In the genomic region with DNA sequence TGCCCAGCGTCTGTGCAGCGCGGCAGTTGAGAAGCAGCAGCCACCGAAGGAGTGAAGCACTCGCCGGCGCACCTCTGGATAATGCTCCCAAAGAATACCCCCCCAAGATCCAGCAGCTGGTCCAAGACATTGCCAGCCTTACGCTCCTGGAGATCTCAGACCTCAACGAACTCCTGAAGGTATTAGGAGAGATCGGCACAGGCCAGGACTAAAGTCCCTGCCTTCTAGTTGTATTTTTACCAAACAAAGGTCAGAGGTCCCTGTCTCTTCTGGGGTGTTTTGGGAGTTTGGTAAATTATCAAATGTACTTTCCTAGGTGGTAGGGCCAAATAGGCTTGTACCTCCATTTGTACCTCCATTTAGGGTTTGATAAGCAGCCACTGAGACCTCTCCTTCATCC, we compare ENCODE assay signal across 8 mouse cellular contexts. TPM values are rescaled to one million over a fixed set of nuclear protein-coding genes. Genes with fewer than 3 reads are reported as not detected.
A peak's percentile ranks its signal among the peaks of the same experiment; 100 is the strongest.
DNase-seq lines count a peak whose midpoint lies in the region; ATAC-seq and TF ChIP-seq lines count a peak whose summit lies in the region.

No protein-coding gene starts in this region.

- H3K4me1 ChIP-seq in cerebellum, adult 2 months (ENCODE audit: control insufficient read depth, insufficient read depth, low read length) = peaks cover 3% of the 10 kb centered on the region; the same call in 1 of the 2 replicates
- peaks cover 2% of the 10 kb centered on the region for H3K4me1 ChIP-seq in ES-Bruce4 (ENCODE audit: control insufficient read depth, insufficient read depth, low read length)
- H3K4me1 ChIP-seq in hindbrain, embryonic 15.5 days (replicated peaks) = peaks cover 23% of the 10 kb centered on the region
- peaks cover 8 to 15% of the 10 kb centered on the region in 2 experiments for H3K4me1 ChIP-seq in liver, embryonic 14.5 days (replicated peaks; ENCODE audit: control insufficient read depth in 2 of 2, insufficient read depth in 2 of 2, low read length in 1 of 2)

- H3K9me3 ChIP-seq in ES-Bruce4 (replicated peaks; ENCODE audit: control insufficient read depth, insufficient read depth, low read length, poor library complexity, severe bottlenecking) = no peaks in the 10 kb centered on the region
- no peaks in the 10 kb centered on the region for H3K9me3 ChIP-seq in hindbrain, embryonic 15.5 days
- no peaks in the 10 kb centered on the region for H3K9me3 ChIP-seq in liver, embryonic 14.5 days (ENCODE audit: control insufficient read depth, low read length)

- TF ChIP-seq EP300 in ES-Bruce4 (IDR thresholded peaks at IDR 0.05; ENCODE audit: insufficient read depth, low read depth, low read length) = no peak
- no peak for TF ChIP-seq EP300 in liver, embryonic 14.5 days (IDR thresholded peaks at IDR 0.05; ENCODE audit: low read depth)

- peak overlapping the region; percentile 78 for H3K4me3 ChIP-seq in cerebellum, adult 2 months (replicated peaks; ENCODE audit: insufficient read depth, low read depth, low read length)
- peak overlapping the region; percentile 97 for H3K4me3 ChIP-seq in ES-Bruce4 (ENCODE audit: low read depth, low read length)
- peak overlapping the region; percentile 66 for H3K4me3 ChIP-seq in hindbrain, embryonic 15.5 days
- H3K4me3 ChIP-seq in liver, embryonic 14.5 days (ENCODE audit: insufficient read depth in 1 of 2, low read depth in 2 of 2, low read length in 2 of 2) = peak overlapping the region; percentile 70 to 92

- no peak for TF ChIP-seq POLR2A in cerebellum, adult 2 months (IDR thresholded peaks at IDR 0.05; ENCODE audit: borderline replicate concordance, insufficient read depth, low read length)
- TF ChIP-seq POLR2A in ES-Bruce4 (IDR thresholded peaks at IDR 0.05; ENCODE audit: insufficient read depth, low read length) = no peak

- H3K27me3 ChIP-seq in cerebellum, adult 2 months (ENCODE audit: control insufficient read depth, insufficient read depth, low read length) = no peaks in the 10 kb centered on the region
- H3K27me3 ChIP-seq in ES-Bruce4 (ENCODE audit: control insufficient read depth, insufficient read depth, low read length, poor library complexity, severe bottlenecking) = no peaks in the 10 kb centered on the region
- no peaks in the 10 kb centered on the region for H3K27me3 ChIP-seq in hindbrain, embryonic 15.5 days
- H3K27me3 ChIP-seq in liver, embryonic 14.5 days (ENCODE audit: control insufficient read depth, insufficient read depth, low read length) = no peaks in the 10 kb centered on the region

- DNase-seq in cerebellum, adult 2 months = no peak
- DNase-seq in cerebellum, adult 9-10 months = no peak
- DNase-seq in liver, embryonic 14.5 days (ENCODE audit: low read depth in 3 of 3, low spot score in 3 of 3) = no peak
- no peak for DNase-seq in cerebellum, adult 8-10 months
- DNase-seq in adrenal gland, postnatal 10 days = no peak
- no peak for DNase-seq in layer of hippocampus, adult 11-12 months (ENCODE audit: low spot score)

- no peak for TF ChIP-seq CTCF in cerebellum, adult 2 months (IDR thresholded peaks at IDR 0.05; ENCODE audit: borderline replicate concordance, insufficient read depth, low read depth, low read length)
- TF ChIP-seq CTCF in ES-Bruce4 (IDR thresholded peaks at IDR 0.05; ENCODE audit: low read depth, low read length) = no peak
- TF ChIP-seq CTCF in liver, embryonic 14.5 days (IDR thresholded peaks at IDR 0.05; ENCODE audit: low read depth) = no peak

- peak overlapping the region; percentile 87 for H3K9ac ChIP-seq in ES-Bruce4 (ENCODE audit: low read depth, poor library complexity, severe bottlenecking)
- peak overlapping the region; percentile 76 for H3K9ac ChIP-seq in hindbrain, embryonic 15.5 days
- H3K9ac ChIP-seq in liver, embryonic 14.5 days (replicated peaks) = peak overlapping the region; percentile 92

- H3K27ac ChIP-seq in cerebellum, adult 2 months (ENCODE audit: insufficient read depth, low read length) = peak overlapping the region; percentile 17; the same call in 1 of the 2 replicates
- 0 out of 2 replicates have a peak overlapping the region, but pooled peaks have one; percentile 5 for H3K27ac ChIP-seq in ES-Bruce4 (ENCODE audit: insufficient read depth, low read length)
- H3K27ac ChIP-seq in hindbrain, embryonic 15.5 days (replicated peaks) = peak overlapping the region; percentile 87
- H3K27ac ChIP-seq in liver, embryonic 14.5 days = peak overlapping the region; percentile 37

- WGBS in cerebellum, adult 2 months = 4% methylated on average over 10 of the region's 10 CpGs
- 11% methylated on average over 10 of the region's 10 CpGs for WGBS in hindbrain, embryonic 15.5 days
- 6% methylated on average over 10 of the region's 10 CpGs for WGBS in liver, embryonic 14.5 days (ENCODE audit: insufficient replicate concordance)

- ATAC-seq in hindbrain, embryonic 15.5 days (ENCODE audit: low FRiP score, low read depth) = no peak
- no peak for ATAC-seq in liver, embryonic 14.5 days (ENCODE audit: insufficient read depth)

- peaks cover 32% of the 10 kb centered on the region for H3K36me3 ChIP-seq in ES-Bruce4 (ENCODE audit: control insufficient read depth, insufficient read depth, low read length, poor library complexity, severe bottlenecking)
- peaks cover 43% of the 10 kb centered on the region for H3K36me3 ChIP-seq in hindbrain, embryonic 15.5 days
- peaks cover 42% of the 10 kb centered on the region for H3K36me3 ChIP-seq in liver, embryonic 14.5 days (replicated peaks; ENCODE audit: control insufficient read depth, insufficient read depth, low read depth)

- peak overlapping the region; percentile 87 for H3K4me2 ChIP-seq in hindbrain, embryonic 15.5 days
- H3K4me2 ChIP-seq in liver, embryonic 14.5 days (ENCODE audit: low read depth) = peak overlapping the region; percentile 70

RNA-seq across cellular contexts. Expression of a gene that starts 0.8 kb away (rescaled TPM):
- 108 and 119 TPM in 2 replicates for polyA plus RNA-seq in cerebellum, adult 2 months (2012; rRNA removed)
- polyA plus RNA-seq in ES-Bruce4 (2011; ENCODE audit: insufficient read depth, insufficient read length, low read depth, missing spikeins) = 83.6 and 90.5 TPM in 2 replicates
- 122 and 125 TPM in 2 replicates for polyA plus RNA-seq in hindbrain, embryonic 15.5 days (2015; fragmentation: Nextera tagmentation; extraction: Ambion mirVana)
- 64.2 and 78.4 TPM in 2 replicates for polyA plus RNA-seq in liver, embryonic 14.5 days (2012; rRNA removed)
- 127 and 130 TPM in 2 replicates for polyA plus RNA-seq in liver, embryonic 14.5 days (2014; fragmentation: Nextera tagmentation; extraction: Ambion mirVana)
- total RNA-seq in adrenal gland, postnatal 10 days (2021) = 100 to 1,000 TPM; 179 to 189 TPM

RNA-seq across cellular contexts. Expression of a gene that starts 6.4 kb away (rescaled TPM):
- polyA plus RNA-seq in cerebellum, adult 2 months (2012; rRNA removed) = 38.9 and 39.3 TPM in 2 replicates
- polyA plus RNA-seq in ES-Bruce4 (2011; ENCODE audit: insufficient read depth, insufficient read length, low read depth, missing spikeins) = 8.3 TPM in 2 replicates
- polyA plus RNA-seq in hindbrain, embryonic 15.5 days (2015; fragmentation: Nextera tagmentation; extraction: Ambion mirVana) = 31.7 and 31.9 TPM in 2 replicates
- polyA plus RNA-seq in liver, embryonic 14.5 days (2012; rRNA removed) = 31.5 and 37.4 TPM in 2 replicates
- 35.1 and 38.2 TPM in 2 replicates for polyA plus RNA-seq in liver, embryonic 14.5 days (2014; fragmentation: Nextera tagmentation; extraction: Ambion mirVana)
- total RNA-seq in adrenal gland, postnatal 10 days (2021) = 10 to 100 TPM; 58.5 to 60.9 TPM

RNA-seq across cellular contexts. Expression of a gene that starts 17.8 kb away (rescaled TPM):
- 42.7 and 56.5 TPM in 2 replicates for polyA plus RNA-seq in cerebellum, adult 2 months (2012; rRNA removed)
- 10.7 and 11.0 TPM in 2 replicates for polyA plus RNA-seq in ES-Bruce4 (2011; ENCODE audit: insufficient read depth, insufficient read length, low read depth, missing spikeins)
- polyA plus RNA-seq in hindbrain, embryonic 15.5 days (2015; fragmentation: Nextera tagmentation; extraction: Ambion mirVana) = 61.5 and 64.1 TPM in 2 replicates
- 9.9 and 11.2 TPM in 2 replicates for polyA plus RNA-seq in liver, embryonic 14.5 days (2012; rRNA removed)
- polyA plus RNA-seq in liver, embryonic 14.5 days (2014; fragmentation: Nextera tagmentation; extraction: Ambion mirVana) = 11.3 and 13.0 TPM in 2 replicates
- total RNA-seq in adrenal gland, postnatal 10 days (2021) = 10 to 100 TPM; 20.6 to 20.9 TPM

RNA-seq across cellular contexts. Expression of a gene that starts 27.3 kb away (rescaled TPM):
- 27.3 and 28.3 TPM in 2 replicates for polyA plus RNA-seq in cerebellum, adult 2 months (2012; rRNA removed)
- 15.0 and 16.1 TPM in 2 replicates for polyA plus RNA-seq in ES-Bruce4 (2011; ENCODE audit: insufficient read depth, insufficient read length, low read depth, missing spikeins)
- 24.8 and 28.9 TPM in 2 replicates for polyA plus RNA-seq in hindbrain, embryonic 15.5 days (2015; fragmentation: Nextera tagmentation; extraction: Ambion mirVana)
- polyA plus RNA-seq in liver, embryonic 14.5 days (2012; rRNA removed) = 13.7 and 15.9 TPM in 2 replicates
- 11.0 and 11.1 TPM in 2 replicates for polyA plus RNA-seq in liver, embryonic 14.5 days (2014; fragmentation: Nextera tagmentation; extraction: Ambion mirVana)
- 10 to 100 TPM; 16.1 to 18.8 TPM for total RNA-seq in adrenal gland, postnatal 10 days (2021)

RNA-seq across cellular contexts. Expression of a gene that starts 27.4 kb away (rescaled TPM):
- polyA plus RNA-seq in cerebellum, adult 2 months (2012; rRNA removed) = 15.5 and 20.0 TPM in 2 replicates
- 5.8 and 6.1 TPM in 2 replicates for polyA plus RNA-seq in ES-Bruce4 (2011; ENCODE audit: insufficient read depth, insufficient read length, low read depth, missing spikeins)
- polyA plus RNA-seq in hindbrain, embryonic 15.5 days (2015; fragmentation: Nextera tagmentation; extraction: Ambion mirVana) = 11.5 and 12.0 TPM in 2 replicates
- 5.3 and 5.8 TPM in 2 replicates for polyA plus RNA-seq in liver, embryonic 14.5 days (2012; rRNA removed)
- polyA plus RNA-seq in liver, embryonic 14.5 days (2014; fragmentation: Nextera tagmentation; extraction: Ambion mirVana) = 8.0 and 8.4 TPM in 2 replicates
- total RNA-seq in adrenal gland, postnatal 10 days (2021) = 10 to 100 TPM; 59.0 to 82.0 TPM

Comparison
In these comparisons a context has a peak if more than half of its experiments do, and no peak if none do; other contexts are left out.
1. H3K27ac ChIP-seq: peak in every context shown above with its lines; median percentile 87 in hindbrain, embryonic 15.5 days; 37 in liver, embryonic 14.5 days; 17 in cerebellum, adult 2 months; 5 in ES-Bruce4.